Mouse (Mus musculus) inflammation-experienced regulatory T-cells, adult 16 weeks (primary cell): Measurements from ENCODE around the gene Dsn1. TPM values are rescaled to one million over a fixed set of nuclear protein-coding genes. Genes with fewer than 3 reads are reported as not detected.

ENCODE experiments used
- polyA plus RNA-seq: library from polyadenylated mRNA; unstranded; fragments of 100-300 nt; shearing (Covaris generic); gene quantifications from one replicate; pipeline ENCODE4 v1.2.1, GENCODE M21; 2017

Gene Dsn1
- polyA plus RNA-seq: 19.5 TPM

DNA sequence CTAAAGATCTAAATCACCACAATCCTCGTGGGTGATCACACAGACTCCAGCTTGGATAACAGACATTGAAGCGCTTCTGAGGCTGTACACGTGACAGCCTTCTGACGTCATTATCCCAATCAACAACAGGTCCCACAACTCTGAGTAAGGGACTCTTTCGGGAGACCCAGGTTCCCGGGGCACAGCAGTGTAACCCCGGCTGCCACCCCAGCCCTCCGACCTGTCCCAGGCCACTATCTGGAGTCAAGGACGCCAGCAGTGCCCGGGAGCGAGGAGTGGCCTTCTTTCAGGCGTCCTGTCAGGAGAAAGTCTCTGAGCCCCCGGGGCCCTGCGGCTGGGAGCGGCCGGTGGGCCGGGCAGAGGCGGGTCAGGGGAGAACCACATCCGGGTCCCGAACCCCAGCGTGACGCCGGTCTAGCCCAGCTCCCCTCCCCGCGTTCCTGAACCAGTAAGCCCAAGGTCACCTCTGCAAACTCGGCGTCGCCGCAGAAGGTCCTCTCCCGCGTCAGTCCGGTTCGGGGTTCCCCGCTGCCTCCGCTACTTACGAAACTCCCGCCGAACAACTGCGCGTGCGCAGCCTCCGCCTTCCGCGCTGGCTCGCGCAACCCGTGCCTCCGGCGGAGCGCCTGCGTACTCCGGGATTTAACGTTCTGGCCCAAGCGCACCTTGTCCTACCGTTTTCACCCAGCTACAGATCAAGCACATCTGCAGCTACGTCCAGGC is at the start of gene Dsn1:
Dsn1 (minus strand) TSS at position 644 of the 723 bp plus-strand sequence.

DNA sequence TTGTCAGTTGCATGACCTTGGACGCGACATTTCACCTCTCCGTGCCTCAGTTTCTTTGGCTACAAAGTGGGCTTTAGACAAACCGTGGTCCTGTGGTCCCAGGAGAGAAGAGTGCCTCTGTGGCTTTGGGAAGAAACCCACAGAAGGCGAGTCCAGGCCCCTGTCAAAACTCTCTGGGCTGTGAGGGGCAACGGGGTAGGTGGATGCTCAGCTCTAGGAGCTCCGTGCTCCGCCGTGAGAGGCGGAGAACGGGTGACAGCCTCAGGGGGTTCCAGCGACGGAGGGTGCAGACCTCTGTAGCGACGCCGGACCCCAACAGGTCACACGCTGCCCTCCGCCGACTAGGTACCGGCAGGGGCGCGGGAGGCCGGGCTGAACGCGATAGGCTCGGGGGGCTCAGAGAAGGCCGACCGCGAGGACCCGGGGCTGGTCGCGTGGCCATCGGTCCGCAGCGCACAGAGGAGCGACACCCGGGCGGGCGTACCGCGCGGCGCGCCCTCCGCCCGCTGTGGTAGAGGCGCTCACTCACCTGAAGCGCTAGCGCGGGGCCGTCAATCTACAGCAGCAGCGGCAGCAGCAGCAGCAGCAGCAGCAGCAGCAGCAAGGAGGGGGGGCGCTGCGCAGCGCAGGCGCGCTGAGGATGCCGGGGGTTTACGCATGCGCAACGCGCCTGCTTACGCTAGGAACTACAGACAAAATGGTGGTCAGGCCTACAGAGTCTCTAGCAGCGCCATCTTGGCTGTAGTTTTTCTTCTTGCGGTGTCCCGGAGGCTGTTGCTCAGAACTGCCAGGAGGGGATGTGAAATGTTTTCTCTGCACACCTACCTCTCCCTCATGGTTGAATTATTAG is 15.3 kb downstream of the Dsn1 start, which contains the start of gene Ndrg3:
Ndrg3 (minus strand) TSS at position 587 of the 850 bp plus-strand sequence.

Other genes starting within 250 kb of the Dsn1 start
- not detected for gene Myl9, start 231.7 kb downstream of the Dsn1 start, polyA plus RNA-seq
- gene Tgif2, start 167.1 kb downstream of the Dsn1 start, polyA plus RNA-seq: 19.0 TPM
- 7.9 TPM for gene 4930518I15Rik, start 149.2 kb downstream of the Dsn1 start, polyA plus RNA-seq
- 14.0 TPM for gene Rab5if, start 144.0 kb downstream of the Dsn1 start, polyA plus RNA-seq
- 97.6 TPM for gene Sla2, start 120.0 kb downstream of the Dsn1 start, polyA plus RNA-seq
- gene Ndrg3, start 15.1 kb downstream of the Dsn1 start, polyA plus RNA-seq: 146 TPM
- gene Soga1, start 72.1 kb upstream of the Dsn1 start, polyA plus RNA-seq: not detected
- not detected for gene Tldc2, start 79.9 kb upstream of the Dsn1 start, polyA plus RNA-seq
- gene Samhd1, start 128.1 kb upstream of the Dsn1 start, polyA plus RNA-seq: 785 TPM
- 44.5 TPM for gene Rbl1, start 197.4 kb upstream of the Dsn1 start, polyA plus RNA-seq